Mouse (Mus musculus) megakaryocyte, embryonic 14.5 days (primary cell): ENCODE results near the gene Tbck. TPM values are rescaled to one million over a fixed set of nuclear protein-coding genes. Genes with fewer than 3 reads are reported as not detected.

Experiments used
- H3K27me3 ChIP-seq: replicated peaks from 2 replicates; pipeline ENCODE3; 2012; ENCODE audit warnings: inconsistent platforms
- H3K36me3 ChIP-seq: replicated peaks from 2 replicates; pipeline ENCODE3; 2012; ENCODE audit warnings: low read length, inconsistent platforms, mixed read lengths
- H3K4me1 ChIP-seq: 2 replicates; pipeline ENCODE4 v1.6.1; 2012; ENCODE audit warnings: inconsistent platforms
- H3K4me3 ChIP-seq: replicated peaks from 2 replicates; pipeline ENCODE3; 2012; ENCODE audit warnings: moderate library complexity, mild to moderate bottlenecking, inconsistent platforms
- H3K9me3 ChIP-seq: 2 replicates; pipeline ENCODE4 v1.6.1; 2012; ENCODE audit warnings: inconsistent platforms
- FLI1 ChIP-seq: IDR thresholded peaks from 2 replicates; pipeline ENCODE4 v1.6.1; 2012; ENCODE audit warnings: low read length, inconsistent platforms, mixed read lengths
- GATA1 ChIP-seq: IDR thresholded peaks from 3 replicates; pipeline ENCODE4 v1.6.1; 2012; ENCODE audit warnings: mixed read lengths, low read length, inconsistent platforms, borderline replicate concordance
- polyA plus RNA-seq: library from polyadenylated mRNA; stranded (reverse); fragments of >175 nt; gene quantifications from 2 replicates; pipeline ENCODE4 v1.2.3, GENCODE M21; 2012; ENCODE audit warnings: low replicate concordance; ENCODE audit not compliant: insufficient read depth

The Tbck gene
- polyA plus RNA-seq, 1 experiment: 1.2 TPM

DNA sequence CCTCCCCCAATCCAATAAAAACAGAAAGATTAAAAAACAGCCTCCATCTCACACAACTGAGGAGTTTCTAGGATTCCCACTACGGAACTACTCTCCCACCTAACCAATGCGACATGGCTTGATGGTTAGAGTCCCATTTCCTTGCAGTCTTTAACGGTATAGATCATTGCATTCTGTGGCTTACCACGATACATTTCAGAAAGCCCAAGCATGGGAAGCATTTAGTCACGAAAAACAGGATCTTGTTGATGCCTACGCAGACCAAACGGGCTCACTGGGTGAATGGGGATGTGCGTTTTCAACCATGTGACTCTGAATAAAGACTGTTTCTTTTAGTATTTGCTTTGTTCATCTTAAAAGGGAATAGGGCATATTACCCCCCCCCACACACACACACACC, 181.0 kb downstream of the Tbck start:
- no peak overlapping the region for H3K4me3 ChIP-seq
- TF ChIP-seq GATA1 (no peak), FLI1 (no peak)
- peaks cover 62% of the 10 kb centered on the region for H3K27me3 ChIP-seq
- peaks cover 11% of the 10 kb centered on the region for H3K4me1 ChIP-seq
- H3K36me3 ChIP-seq: no peaks in the 10 kb centered on the region
- no peaks in the 10 kb centered on the region for H3K9me3 ChIP-seq

GRCm38 (mm10) chr3:132865596-132865995, 181.7 kb downstream of the Tbck start:
- Histone ChIP-seq H3K4me3 (no peak overlapping the region), H3K9me3 (no peaks in the 10 kb centered on the region), H3K27me3 (peaks cover 65% of the 10 kb centered on the region), H3K36me3 (no peaks in the 10 kb centered on the region), H3K4me1 (peaks cover 5% of the 10 kb centered on the region)
- TF ChIP-seq FLI1 (no peak), GATA1 (no peak)

DNA sequence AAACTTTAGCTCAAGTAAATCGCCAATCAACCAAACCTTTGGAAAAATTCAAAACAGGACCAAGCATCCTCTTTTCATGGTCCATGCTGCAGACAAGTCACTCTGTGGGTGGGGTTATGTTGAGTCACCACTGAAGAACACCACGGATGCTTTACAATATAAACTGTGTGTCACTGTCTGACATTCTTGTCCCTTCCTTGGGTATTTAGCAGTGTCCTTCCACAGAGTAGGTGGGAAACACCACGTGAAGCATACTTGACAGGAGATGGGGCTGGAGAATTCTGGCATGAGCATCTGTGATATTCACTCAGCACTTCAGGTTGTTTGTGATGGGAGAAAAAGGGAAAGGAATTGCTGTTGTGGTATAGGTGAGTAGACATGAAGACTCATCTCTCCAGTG, 183.0 kb downstream of the Tbck start:
- Histone ChIP-seq H3K4me3 (no peak overlapping the region), H3K27me3 (peaks cover 72% of the 10 kb centered on the region), H3K36me3 (no peaks in the 10 kb centered on the region), H3K9me3 (no peaks in the 10 kb centered on the region), H3K4me1 (peaks cover 16% of the 10 kb centered on the region)
- TF ChIP-seq GATA1: no peak
- no peak for TF ChIP-seq FLI1

GRCm38 (mm10) chr3:132868838-132869237, 184.9 kb downstream of the Tbck start:
- Histone ChIP-seq H3K27me3 (peaks cover 63% of the 10 kb centered on the region), H3K4me1 (peaks cover 33% of the 10 kb centered on the region), H3K36me3 (no peaks in the 10 kb centered on the region), H3K9me3 (no peaks in the 10 kb centered on the region), H3K4me3 (no peak overlapping the region)
- TF ChIP-seq GATA1: no peak
- no peak for TF ChIP-seq FLI1

- no peak for TF ChIP-seq FLI1
- TF ChIP-seq GATA1: no peak
- peaks cover 36% of the 10 kb centered on the region for H3K4me1 ChIP-seq
- H3K36me3 ChIP-seq: no peaks in the 10 kb centered on the region
- no peaks in the 10 kb centered on the region for H3K9me3 ChIP-seq
- peaks cover 57% of the 10 kb centered on the region for H3K27me3 ChIP-seq
- no peak overlapping the region for H3K4me3 ChIP-seq
Measured at GRCm38 (mm10) chr3:132870079-132870478, 186.1 kb downstream of the Tbck start.

- Histone ChIP-seq H3K9me3 (no peaks in the 10 kb centered on the region), H3K27me3 (peaks cover 58% of the 10 kb centered on the region), H3K4me1 (peaks cover 36% of the 10 kb centered on the region), H3K4me3 (peak overlapping the region; percentile 29), H3K36me3 (no peaks in the 10 kb centered on the region)
- TF ChIP-seq FLI1 (no peak), GATA1 (no peak)
Measured at GRCm38 (mm10) chr3:132871318-132871904, 187.5 kb downstream of the Tbck start.

DNA sequence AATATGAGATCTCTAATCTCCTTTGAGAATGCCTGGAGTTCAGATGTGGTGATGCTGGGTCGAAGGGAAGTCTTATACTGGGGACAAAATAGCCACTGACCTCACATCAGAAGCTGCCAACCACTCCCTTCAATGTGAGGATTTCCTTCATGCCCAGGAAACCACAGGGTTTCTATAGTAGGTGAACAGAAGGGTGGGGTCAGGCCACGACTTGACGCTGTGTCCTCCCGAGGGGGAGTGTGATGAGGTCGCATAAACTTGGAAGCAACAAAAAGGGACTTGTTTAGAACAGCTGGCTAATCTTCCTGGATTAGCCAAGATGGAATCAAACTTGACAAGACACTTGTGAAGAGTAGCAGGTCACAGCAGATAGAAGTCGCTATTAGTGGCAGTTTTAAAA, 189.3 kb downstream of the Tbck start:
- Histone ChIP-seq H3K27me3 (peaks cover 53% of the 10 kb centered on the region), H3K9me3 (no peaks in the 10 kb centered on the region), H3K4me1 (peaks cover 36% of the 10 kb centered on the region), H3K36me3 (no peaks in the 10 kb centered on the region), H3K4me3 (no peak overlapping the region)
- TF ChIP-seq FLI1: no peak
- TF ChIP-seq GATA1: no peak

- Histone ChIP-seq H3K36me3 (no peaks in the 10 kb centered on the region), H3K4me1 (peaks cover 28% of the 10 kb centered on the region), H3K9me3 (no peaks in the 10 kb centered on the region), H3K27me3 (peaks cover 55% of the 10 kb centered on the region), H3K4me3 (no peak overlapping the region)
- TF ChIP-seq FLI1: no peak
- no peak for TF ChIP-seq GATA1
Measured at GRCm38 (mm10) chr3:132876011-132876708, 192.2 kb downstream of the Tbck start.

GRCm38 (mm10) chr3:132876933-132877676, 193.2 kb downstream of the Tbck start:
- no peak overlapping the region for H3K4me3 ChIP-seq
- H3K36me3 ChIP-seq: no peaks in the 10 kb centered on the region
- TF ChIP-seq FLI1 (no peak), GATA1 (no peak)
- peaks cover 18% of the 10 kb centered on the region for H3K4me1 ChIP-seq
- peaks cover 51% of the 10 kb centered on the region for H3K27me3 ChIP-seq
- no peaks in the 10 kb centered on the region for H3K9me3 ChIP-seq

DNA sequence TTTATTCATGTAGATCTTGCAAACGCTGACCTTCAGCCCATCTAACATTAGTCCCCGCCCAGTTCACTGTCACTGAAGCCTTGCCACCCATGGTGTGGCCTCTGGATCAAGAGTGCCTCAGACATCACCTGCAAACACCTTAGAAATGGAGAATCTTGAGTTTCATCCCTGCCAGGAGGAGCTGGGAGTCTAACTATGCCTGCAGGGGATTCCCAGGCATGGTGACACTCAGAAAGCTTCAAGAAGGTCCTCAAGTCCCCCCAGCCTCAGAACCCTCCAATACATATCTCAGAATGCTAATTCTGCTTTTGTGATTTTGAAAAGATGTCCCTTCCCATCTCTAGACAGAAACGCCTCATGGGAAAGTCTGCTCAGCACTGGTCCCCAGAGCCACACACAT, 196.4 kb downstream of the Tbck start:
- TF ChIP-seq FLI1 (no peak), GATA1 (no peak)
- no peaks in the 10 kb centered on the region for H3K36me3 ChIP-seq

More for the DNA sequence above, 196.4 kb downstream of the Tbck start:
- Histone ChIP-seq H3K9me3 (no peaks in the 10 kb centered on the region), H3K27me3 (peaks cover 70% of the 10 kb centered on the region), H3K4me1 (no peaks in the 10 kb centered on the region), H3K4me3 (no peak overlapping the region)
